Mouse (Mus musculus) hindbrain, embryonic 14.5 days (tissue): ENCODE measurements around the gene Akap8l. TPM values are rescaled to one million over a fixed set of nuclear protein-coding genes. Genes with fewer than 3 reads are reported as not detected.

Experiments
- ATAC-seq: fragments of 200-750 bp; cut with Nextera tagmentation; 2 replicates; pipeline ENCODE4 v1.8.0; 2017; ENCODE audit warnings: moderate number of reproducible peaks, mild to moderate bottlenecking, moderate TSS enrichment, moderate library complexity; ENCODE audit not compliant: low FRiP score
- DNase-seq: peaks from one replicate; pipeline ENCODE4 v3.0.0-alpha.2; 2015; ENCODE audit warnings: low spot score
- H3K27ac ChIP-seq: fragments of 300-500 bp; sonication (generic); 2 replicates; pipeline ENCODE4 v1.5.1; 2014; ENCODE audit warnings: mild to moderate bottlenecking, moderate library complexity
- H3K27me3 ChIP-seq: fragments of 300-500 bp; sonication (generic); 2 replicates; pipeline ENCODE4 v1.6.1; 2014; ENCODE audit warnings: mild to moderate bottlenecking, low read length, mixed read lengths; ENCODE audit not compliant: control insufficient read depth, insufficient read depth
- H3K36me3 ChIP-seq: fragments of 300-500 bp; sonication (generic); replicated peaks from 2 replicates; pipeline ENCODE4 v1.6.1; 2014; ENCODE audit not compliant: control insufficient read depth, insufficient read depth
- H3K4me1 ChIP-seq: fragments of 300-500 bp; sonication (generic); replicated peaks from 2 replicates; pipeline ENCODE4 v1.6.1; 2014; ENCODE audit warnings: antibody characterized with exemption, low read length, mixed read lengths; ENCODE audit not compliant: control insufficient read depth, insufficient read depth
- H3K4me2 ChIP-seq: fragments of 300-500 bp; sonication (generic); replicated peaks from 2 replicates; pipeline ENCODE4 v1.6.1; 2014; ENCODE audit warnings: mild to moderate bottlenecking, moderate library complexity
- H3K4me3 ChIP-seq: fragments of 300-500 bp; sonication (generic); replicated peaks from 2 replicates; pipeline ENCODE4 v1.5.1; 2014; ENCODE audit warnings: mild to moderate bottlenecking, low read length
- H3K9ac ChIP-seq: fragments of 300-500 bp; sonication (generic); 2 replicates; pipeline ENCODE4 v1.6.1; 2014
- H3K9me3 ChIP-seq: fragments of 300-500 bp; sonication (generic); 2 replicates; pipeline ENCODE4 v1.6.1; 2016; ENCODE audit warnings: low read length; ENCODE audit not compliant: control insufficient read depth
- WGBS: fragments of 180-500 bp; shearing (Covaris S2); extraction: QIAGEN DNeasy Blood & Tissue Kit; methylation state at CpG from one replicate; pipeline ENCODE4 v1.1.7; 2014; 5-methylcytosine and 5-hydroxymethylcytosine counted together
- polyA plus RNA-seq: library from polyadenylated mRNA; unstranded; fragments of >200 nt; fragmentation: Nextera tagmentation; extraction: Ambion mirVana; gene quantifications from 2 replicates; pipeline ENCODE4 v1.2.1, GENCODE M21; 2014

The Akap8l gene
- polyA plus RNA-seq, 1 experiment from 2014 or later, result 121 TPM

DNA sequence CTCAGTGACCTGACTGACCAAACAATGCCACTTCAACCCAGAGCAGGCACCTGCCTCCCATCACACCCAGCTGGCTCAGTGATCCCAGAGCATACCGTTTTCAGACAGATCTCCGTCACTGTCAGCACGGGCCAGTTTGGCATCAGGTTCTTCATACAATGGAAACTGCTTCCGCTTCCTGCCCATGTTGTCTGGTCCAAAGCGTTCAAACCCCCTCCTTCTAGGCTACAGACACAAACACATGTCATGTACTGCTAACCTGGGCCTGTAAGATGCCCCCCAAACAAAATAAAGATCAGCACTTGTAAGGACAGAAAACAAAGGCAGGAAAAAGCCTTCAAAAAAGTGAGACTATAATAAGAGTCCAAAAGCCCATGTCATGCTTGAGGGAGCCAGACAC lies 34.8 kb downstream of the Akap8l start:
- DNase-seq, result no peak
- H3K4me2 ChIP-seq, result no peak overlapping the region
- WGBS, result 89% methylated on average over 5 of the region's 5 CpGs
- no peak overlapping the region for H3K27ac ChIP-seq
- H3K36me3 ChIP-seq, result peaks cover 75% of the 10 kb centered on the region
- H3K9ac ChIP-seq, result no peak overlapping the region
- no peak overlapping the region for H3K4me3 ChIP-seq
- H3K27me3 ChIP-seq, result no peaks in the 10 kb centered on the region
- no peak for ATAC-seq
- no peaks in the 10 kb centered on the region for H3K9me3 ChIP-seq
- H3K4me1 ChIP-seq, result peaks cover 11% of the 10 kb centered on the region; the same call in 1 of the 2 replicates

DNA sequence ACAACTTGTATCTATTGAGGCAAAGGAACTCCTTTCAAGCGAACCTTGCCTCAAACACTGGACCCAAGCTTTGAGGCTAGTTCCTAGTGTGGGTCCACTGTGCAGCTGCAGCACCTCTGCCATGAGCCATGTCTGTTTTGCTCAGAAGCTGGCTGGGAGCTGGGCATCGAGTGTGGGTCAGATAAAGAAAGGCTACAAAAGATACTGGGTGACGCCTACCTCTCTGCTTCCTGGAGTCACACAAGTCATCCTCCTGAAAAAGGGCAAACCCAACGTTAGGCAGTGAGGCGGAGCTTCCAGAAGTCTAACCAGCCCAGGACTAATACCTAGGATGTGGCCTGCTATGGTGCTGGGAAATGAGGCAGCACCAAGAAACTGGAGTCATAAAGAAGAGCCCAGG lies 36.5 kb downstream of the Akap8l start:
- Histone ChIP-seq H3K27ac (no peak overlapping the region), H3K27me3 (no peaks in the 10 kb centered on the region), H3K36me3 (peaks cover 92% of the 10 kb centered on the region), H3K9ac (no peak overlapping the region), H3K9me3 (no peaks in the 10 kb centered on the region), H3K4me3 (no peak overlapping the region), H3K4me2 (no peak overlapping the region), H3K4me1 (peaks cover under 1% of the 10 kb centered on the region; the same call in 1 of the 2 replicates)
- ATAC-seq, result no peak
- WGBS, result 83% methylated on average over 5 of the region's 5 CpGs
- no peak for DNase-seq

DNA sequence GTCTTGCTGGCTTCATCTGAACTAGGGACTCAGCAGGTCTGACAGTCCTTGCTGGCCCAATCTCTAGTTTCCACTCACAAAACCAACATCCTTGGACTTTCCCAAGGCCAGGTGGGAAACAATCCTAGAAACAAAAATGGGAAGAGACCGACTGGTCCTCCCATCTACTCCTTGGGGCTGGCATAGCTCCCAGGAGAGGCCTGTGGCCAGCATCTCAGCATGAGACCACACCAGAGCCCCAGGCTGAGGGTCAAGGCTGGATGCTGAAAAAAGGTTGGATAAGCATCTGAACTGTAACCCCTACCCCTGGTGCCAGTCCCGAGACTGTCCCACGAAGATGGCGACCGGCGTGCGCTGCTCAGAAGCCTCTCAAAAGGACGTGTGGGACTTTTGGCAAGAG lies 37.6 kb downstream of the Akap8l start:
- Histone ChIP-seq H3K27me3 (no peaks in the 10 kb centered on the region), H3K27ac (no peak overlapping the region), H3K4me2 (no peak overlapping the region), H3K4me1 (no peaks in the 10 kb centered on the region), H3K36me3 (peaks cover 100% of the 10 kb centered on the region), H3K9ac (no peak overlapping the region), H3K4me3 (no peak overlapping the region), H3K9me3 (no peaks in the 10 kb centered on the region)
- DNase-seq, result no peak
- WGBS, result 93% methylated on average over 8 of the region's 8 CpGs
- no peak for ATAC-seq

DNA sequence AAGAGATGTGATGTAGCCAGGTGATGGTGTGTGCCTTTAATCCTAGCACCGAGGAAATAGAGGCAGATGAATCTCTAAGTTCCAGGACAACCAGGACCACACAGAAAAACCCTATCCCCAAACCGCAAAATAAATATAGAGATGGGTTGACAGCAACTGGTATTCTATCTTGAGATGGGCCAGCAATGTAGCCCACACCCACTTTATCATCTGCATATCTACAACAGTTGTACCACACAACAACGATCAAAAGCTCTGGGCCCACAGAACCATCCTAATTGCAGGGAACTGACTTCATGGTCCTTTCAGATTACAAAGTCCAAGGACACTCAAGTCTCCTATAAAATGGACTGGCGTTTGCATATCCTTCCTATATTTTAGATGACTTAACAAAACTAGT lies 42.4 kb downstream of the Akap8l start:
- Histone ChIP-seq H3K4me3 (no peak overlapping the region), H3K4me1 (no peaks in the 10 kb centered on the region), H3K36me3 (peaks cover 100% of the 10 kb centered on the region), H3K27ac (no peak overlapping the region), H3K4me2 (no peak overlapping the region), H3K27me3 (no peaks in the 10 kb centered on the region), H3K9me3 (no peaks in the 10 kb centered on the region), H3K9ac (no peak overlapping the region)
- WGBS, result 98% methylated on average over 4 of the region's 4 CpGs
- DNase-seq (no peak), ATAC-seq (no peak)

DNA sequence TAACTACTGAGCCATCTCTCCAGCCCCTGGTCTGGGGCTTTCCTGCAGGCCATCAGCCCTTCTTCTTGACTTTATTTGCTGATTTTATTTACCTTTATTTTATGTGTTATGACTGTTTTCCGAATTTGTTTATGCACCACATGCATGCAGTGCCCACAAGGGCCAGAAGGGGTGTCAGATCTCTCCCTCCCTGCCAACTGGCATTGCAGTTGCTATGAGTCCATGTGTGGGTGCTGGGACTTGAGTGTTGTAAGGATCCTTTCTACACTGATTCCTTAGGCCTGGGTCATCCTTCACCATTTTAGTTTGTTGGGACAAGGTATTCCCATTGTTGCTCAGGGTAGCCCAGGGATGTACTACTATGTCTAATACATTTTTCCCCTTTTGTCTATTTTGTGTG lies 52.3 kb downstream of the Akap8l start:
- no peak for ATAC-seq
- H3K9ac ChIP-seq, result no peak overlapping the region
- 93% methylated on average over 1 of the region's 1 CpGs for WGBS
- no peak for DNase-seq
- no peak overlapping the region for H3K4me3 ChIP-seq
- no peak overlapping the region for H3K4me2 ChIP-seq
- no peaks in the 10 kb centered on the region for H3K27me3 ChIP-seq
- no peak overlapping the region for H3K27ac ChIP-seq
- no peaks in the 10 kb centered on the region for H3K9me3 ChIP-seq
- no peaks in the 10 kb centered on the region for H3K4me1 ChIP-seq
- peaks cover 6% of the 10 kb centered on the region for H3K36me3 ChIP-seq

DNA sequence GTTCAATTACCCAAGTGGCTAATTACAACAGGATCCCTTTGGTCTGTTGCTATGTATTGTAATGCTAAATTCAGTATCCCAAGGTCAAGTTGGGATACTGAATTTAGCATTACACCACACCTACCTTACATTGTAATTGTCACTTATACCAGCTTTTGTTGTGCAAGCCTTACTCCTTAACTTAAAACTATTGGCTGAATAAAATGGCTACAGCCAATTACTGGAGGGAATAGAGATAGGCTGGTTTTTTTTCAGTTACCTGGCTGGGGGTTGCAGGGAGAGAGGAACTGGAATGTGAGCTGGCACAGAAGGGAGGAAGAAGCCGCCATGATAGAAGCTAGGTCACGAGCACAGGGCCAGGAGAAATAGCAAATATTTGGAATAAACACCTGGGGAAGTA lies 54.5 kb downstream of the Akap8l start:
- H3K36me3 ChIP-seq, result no peaks in the 10 kb centered on the region
- no peak overlapping the region for H3K9ac ChIP-seq
- no peaks in the 10 kb centered on the region for H3K27me3 ChIP-seq
- H3K9me3 ChIP-seq, result no peaks in the 10 kb centered on the region
- H3K27ac ChIP-seq, result no peak overlapping the region
- H3K4me3 ChIP-seq, result no peak overlapping the region
- ATAC-seq (no peak), DNase-seq (no peak)
- H3K4me1 ChIP-seq, result no peaks in the 10 kb centered on the region
- WGBS, result 89% methylated on average over 2 of the region's 2 CpGs
- H3K4me2 ChIP-seq, result no peak overlapping the region

DNA sequence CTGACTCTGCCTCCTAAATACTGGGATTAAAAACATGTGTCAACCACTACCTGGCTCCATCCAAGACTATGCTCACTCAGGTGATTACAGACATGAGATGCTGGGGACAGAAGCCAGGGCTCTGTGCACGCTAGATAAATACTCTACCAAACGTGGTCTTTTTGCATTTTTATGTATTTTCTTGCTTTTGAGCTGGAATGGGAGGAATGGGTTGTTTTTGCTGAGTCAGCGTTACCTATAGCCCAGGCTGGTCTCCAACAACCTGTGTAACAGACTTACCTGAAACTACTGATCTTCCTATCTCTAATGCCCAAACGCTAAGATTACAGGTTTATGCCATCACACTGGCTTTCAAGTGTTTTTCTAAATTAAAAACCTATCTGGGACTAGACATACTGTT lies 55.2 kb downstream of the Akap8l start:
- Histone ChIP-seq H3K4me2 (no peak overlapping the region), H3K27ac (no peak overlapping the region), H3K9me3 (no peaks in the 10 kb centered on the region), H3K9ac (no peak overlapping the region), H3K36me3 (no peaks in the 10 kb centered on the region), H3K4me1 (no peaks in the 10 kb centered on the region), H3K4me3 (no peak overlapping the region), H3K27me3 (no peaks in the 10 kb centered on the region)
- WGBS, result 85% methylated on average over 4 of the region's 4 CpGs
- no peak for ATAC-seq
- DNase-seq, result no peak

DNA sequence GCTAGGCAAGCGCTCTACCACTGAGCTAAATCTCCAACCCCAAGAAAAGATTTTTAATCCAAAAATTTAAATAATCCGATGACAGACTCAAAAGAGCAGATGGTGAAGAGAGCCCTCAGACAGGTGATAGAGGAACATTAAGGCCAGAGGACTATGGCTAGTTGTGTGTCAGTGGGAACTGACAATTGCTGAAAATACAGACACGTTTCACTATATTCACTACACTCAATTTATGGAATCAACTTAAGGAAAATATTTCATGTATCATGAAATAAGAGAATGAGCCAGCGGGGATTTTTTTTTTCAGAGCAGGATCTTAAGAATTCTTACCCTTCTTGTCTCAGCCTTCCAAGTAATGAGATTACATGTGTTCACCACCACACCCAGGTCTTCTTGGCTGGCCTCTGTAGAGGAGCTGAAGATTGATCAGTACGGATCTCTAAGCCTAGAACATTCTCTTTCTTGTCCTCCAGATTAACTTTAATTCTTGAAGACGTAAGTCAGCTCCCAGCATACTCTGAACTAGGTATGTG lies 65.2 kb downstream of the Akap8l start:
- DNase-seq (no peak), ATAC-seq (no peak)
- Histone ChIP-seq H3K4me3 (peak overlapping the region; percentile 98), H3K27ac (peak overlapping the region; percentile 100), H3K36me3 (no peaks in the 10 kb centered on the region), H3K9me3 (no peaks in the 10 kb centered on the region), H3K4me2 (peak overlapping the region; percentile 87), H3K9ac (peak overlapping the region; percentile 98), H3K4me1 (peaks cover 38% of the 10 kb centered on the region), H3K27me3 (no peaks in the 10 kb centered on the region)
- 50% methylated on average over 6 of the region's 6 CpGs for WGBS

DNA sequence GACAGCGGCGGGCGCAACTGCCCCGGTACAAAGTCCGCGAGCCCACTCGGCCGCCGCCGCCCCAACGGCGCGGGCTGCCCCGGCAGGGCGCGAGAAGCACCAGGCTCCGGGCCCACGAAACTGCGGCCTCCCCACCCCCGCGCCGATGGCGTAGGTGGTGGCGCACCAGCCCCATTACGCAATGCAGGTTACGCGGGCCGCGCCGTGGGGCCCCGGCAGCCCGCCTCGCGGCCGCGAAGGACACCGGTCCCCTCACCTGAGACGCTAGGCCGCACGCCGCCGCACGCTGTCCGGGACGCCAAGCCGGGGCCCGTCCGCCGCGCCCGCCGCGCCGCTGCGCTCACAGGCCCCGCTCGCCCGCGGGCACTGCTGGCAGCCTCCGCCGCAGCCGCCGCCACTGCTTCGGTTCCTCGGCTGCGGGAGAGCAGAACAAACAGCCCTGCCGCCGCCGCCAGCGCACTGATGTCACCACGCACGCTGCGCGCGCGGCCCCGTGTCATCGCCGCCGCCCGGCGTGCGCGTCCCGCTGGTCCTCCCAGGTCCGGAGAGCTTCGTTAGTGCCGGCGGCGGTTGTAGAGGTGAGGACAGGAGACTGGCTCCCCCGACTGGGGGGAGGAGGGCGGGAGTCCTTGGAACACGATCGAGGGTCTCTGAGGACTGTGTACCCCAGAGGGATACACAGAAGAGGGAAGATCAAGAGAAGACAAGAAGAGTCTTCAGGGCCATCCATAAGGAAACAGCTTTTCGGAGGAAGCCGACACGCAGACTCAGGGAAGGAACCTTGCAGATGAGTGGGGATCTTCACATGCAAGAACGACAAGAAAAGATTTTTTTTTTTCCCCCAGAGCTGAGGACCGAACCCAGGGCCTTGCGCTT lies 65.9 kb downstream of the Akap8l start, which contains the start of gene Brd4:
TSS of gene Brd4 (minus strand) at position 461 of the 876 bp plus-strand sequence.
- Histone ChIP-seq H3K4me1 (peaks cover 38% of the 10 kb centered on the region), H3K27ac (peak within 1 kb of the TSS; percentile 100), H3K27me3 (no peaks in the 10 kb centered on the region), H3K4me3 (peak within 1 kb of the TSS; percentile 98), H3K36me3 (no peaks in the 10 kb centered on the region), H3K9me3 (no peaks in the 10 kb centered on the region), H3K9ac (peak within 1 kb of the TSS; percentile 98), H3K4me2 (peak within 1 kb of the TSS; percentile 87)
- ATAC-seq, result peak; percentile 91
- DNase-seq, result peak; percentile 92
- under 1% methylated on average over 76 of the region's 100 CpGs for WGBS
